Mouse (Mus musculus) retina, postnatal 7 days (tissue): Measurements from ENCODE around the gene Mettl7a1.
"Not testable (repeated sequence)": the region's sequence is repeated elsewhere in the genome, so short reads cannot be mapped to it uniquely, and the experiment has no call there.

Experiments
- DNase-seq: peaks from one replicate; pipeline ENCODE4 v3.0.0-alpha.2; 2012; ENCODE audit warnings: low read depth, low spot score

Mettl7a1 gene

GRCm38 (mm10) chr15:100304019-100304991 lies at the start of gene Mettl7a1:
Gene Mettl7a1 (plus strand): TSS chr15:100304140.
- DNase-seq = peak; percentile 56

GRCm38 (mm10) chr15:100256386-100256785 lies 47.6 kb upstream of the Mettl7a1 start:
- DNase-seq = no peak

- DNase-seq = no peak
Measured at GRCm38 (mm10) chr15:100257305-100257704, 46.6 kb upstream of the Mettl7a1 start.

GRCm38 (mm10) chr15:100258646-100259425 lies 45.1 kb upstream of the Mettl7a1 start:
- no peak for DNase-seq

- not testable (repeated sequence) for DNase-seq
Measured at GRCm38 (mm10) chr15:100260351-100260750, 43.6 kb upstream of the Mettl7a1 start.

- DNase-seq = peak; percentile 4
Measured at GRCm38 (mm10) chr15:100263246-100263905, 40.6 kb upstream of the Mettl7a1 start.

GRCm38 (mm10) chr15:100265586-100266325 lies 38.2 kb upstream of the Mettl7a1 start:
- DNase-seq = no peak

GRCm38 (mm10) chr15:100268916-100269315 lies 35.0 kb upstream of the Mettl7a1 start:
- no peak for DNase-seq

GRCm38 (mm10) chr15:100269776-100270175 lies 34.2 kb upstream of the Mettl7a1 start:
- no peak for DNase-seq

GRCm38 (mm10) chr15:100270609-100271008 lies 33.3 kb upstream of the Mettl7a1 start:
- DNase-seq = not testable (repeated sequence)

- no peak for DNase-seq
Measured at GRCm38 (mm10) chr15:100271411-100271810, 32.5 kb upstream of the Mettl7a1 start.

GRCm38 (mm10) chr15:100273791-100274308 lies 30.1 kb upstream of the Mettl7a1 start:
- DNase-seq = not testable (repeated sequence)

- no peak for DNase-seq
Measured at GRCm38 (mm10) chr15:100274790-100275559, 29.0 kb upstream of the Mettl7a1 start.

GRCm38 (mm10) chr15:100276403-100276802 lies 27.5 kb upstream of the Mettl7a1 start:
- DNase-seq = no peak

GRCm38 (mm10) chr15:100277586-100277985 lies 26.4 kb upstream of the Mettl7a1 start:
- DNase-seq = no peak

- no peak for DNase-seq
Measured at GRCm38 (mm10) chr15:100280626-100281025, 23.3 kb upstream of the Mettl7a1 start, which contains the start of gene Tmprss12. Gene Tmprss12 (plus strand): TSS chr15:100280837.

- DNase-seq = no peak
Measured at GRCm38 (mm10) chr15:100288980-100289379, 15.0 kb upstream of the Mettl7a1 start.

GRCm38 (mm10) chr15:100290858-100291257 lies 13.1 kb upstream of the Mettl7a1 start:
- no peak for DNase-seq

GRCm38 (mm10) chr15:100292326-100292725 lies 11.6 kb upstream of the Mettl7a1 start:
- DNase-seq = no peak

GRCm38 (mm10) chr15:100297856-100298255 lies 6.1 kb upstream of the Mettl7a1 start:
- no peak for DNase-seq
